ENCODE assay signal across 23 mouse cellular contexts in genomic region chr12:64871103-64871502, GRCm38 (mm10).
"Had no signal": no experiment of that assay in that cellular context is flagged by ENCODE, and none has a peak within 500 bp of the region (broad histone marks: within the 10 kb centered on the region; RNA-seq: fewer than 3 reads in every experiment).

No protein-coding gene starts in this region.

- H3K4me2 ChIP-seq: heart, embryonic 11.5 days; heart, embryonic 13.5 days; heart, embryonic 15.5 days; hindbrain, embryonic 13.5 days; hindbrain, embryonic 15.5 days; kidney, embryonic 15.5 days; limb, embryonic 13.5 days; limb, embryonic 15.5 days; liver, embryonic 12.5 days had no signal

- H3K27me3 ChIP-seq: heart, embryonic 13.5 days; heart, embryonic 15.5 days; hindbrain, embryonic 13.5 days; hindbrain, embryonic 15.5 days; kidney, embryonic 15.5 days; limb, embryonic 13.5 days; limb, embryonic 15.5 days; liver, embryonic 12.5 days had no signal

- H3K9ac ChIP-seq: heart, embryonic 13.5 days; heart, embryonic 15.5 days; hindbrain, embryonic 13.5 days; hindbrain, embryonic 15.5 days; kidney, embryonic 15.5 days; limb, embryonic 13.5 days; limb, embryonic 15.5 days; liver, embryonic 12.5 days; liver, embryonic 14.5 days had no signal

- H3K9me3 ChIP-seq: heart, embryonic 13.5 days; heart, embryonic 15.5 days; hindbrain, embryonic 13.5 days; hindbrain, embryonic 15.5 days; kidney, embryonic 15.5 days; limb, embryonic 13.5 days; limb, embryonic 15.5 days; liver, embryonic 12.5 days had no signal

- H3K27ac ChIP-seq: heart, adult 2 months; heart, embryonic 13.5 days; heart, embryonic 15.5 days; hindbrain, embryonic 13.5 days; hindbrain, embryonic 15.5 days; hindbrain, postnatal 0 days; kidney, embryonic 15.5 days; kidney, postnatal 0 days; limb, embryonic 13.5 days; limb, embryonic 15.5 days; liver, embryonic 12.5 days; liver, embryonic 14.5 days had no signal

- H3K36me3 ChIP-seq: heart, embryonic 13.5 days; heart, embryonic 15.5 days; hindbrain, embryonic 13.5 days; hindbrain, embryonic 15.5 days; kidney, embryonic 15.5 days; limb, embryonic 13.5 days; limb, embryonic 15.5 days; liver, embryonic 12.5 days had no signal

- H3K4me1 ChIP-seq: heart, embryonic 13.5 days; heart, embryonic 15.5 days; hindbrain, embryonic 13.5 days; hindbrain, embryonic 15.5 days; kidney, embryonic 15.5 days; limb, embryonic 13.5 days; limb, embryonic 15.5 days; liver, embryonic 12.5 days had no signal

- DNase-seq: gastrocnemius, postnatal 14 days; gastrocnemius, postnatal 36 days; heart, adult 2 months; heart, postnatal 14 days; heart, postnatal 36 days; kidney, adult 11 months; kidney, adult 2 months; kidney, adult 9 months; kidney, postnatal 14 days; kidney, postnatal 36 days; left cerebral cortex, postnatal 4 days had no signal

- H3K4me3 ChIP-seq: heart, adult 2 months; heart, embryonic 13.5 days; heart, embryonic 15.5 days; hindbrain, embryonic 13.5 days; hindbrain, embryonic 15.5 days; kidney, embryonic 15.5 days; limb, embryonic 13.5 days; limb, embryonic 15.5 days; liver, embryonic 12.5 days had no signal
